Mouse (Mus musculus): ENCODE results near the gene Grik3. TPM values are rescaled to one million over a fixed set of nuclear protein-coding genes. Genes with fewer than 3 reads are reported as not detected.

The Grik3 gene
- total and polyA plus RNA-seq, 3 experiments: under 0.01 TPM; not detected in 2

GRCm38 (mm10) chr4:125571651-125572311, 81.3 kb downstream of the Grik3 start:
- no peaks in the 10 kb centered on the region for H3K36me3 ChIP-seq (ENCODE audit: control insufficient read depth in 1 of 2, insufficient read depth in 2 of 2, low read length in 2 of 2)
- H3K27me3 ChIP-seq (ENCODE audit: control insufficient read depth in 1 of 2, insufficient read depth in 2 of 2, low read length in 2 of 2): no peaks in the 10 kb centered on the region
- no peaks in the 10 kb centered on the region for H3K79me2 ChIP-seq (ENCODE audit: control insufficient read depth, insufficient read depth, low read length, poor library complexity)
- H3K9me3 ChIP-seq (replicated peaks; ENCODE audit: insufficient read depth, low read length): no peaks in the 10 kb centered on the region
- no peak overlapping the region for H3K27ac ChIP-seq (ENCODE audit: control insufficient read depth, low read depth, low read length)
- TF ChIP-seq POLR2A (IDR thresholded peaks at IDR 0.05; ENCODE audit: control insufficient read depth in 1 of 2, insufficient read depth in 1 of 2, low read depth in 1 of 2, low read length in 2 of 2, poor library complexity in 1 of 2): no peak
- no peak for TF ChIP-seq RCOR1 (IDR thresholded peaks at IDR 0.05; ENCODE audit: low read depth, low read length)
- TF ChIP-seq ZC3H11A (IDR thresholded peaks at IDR 0.05; ENCODE audit: low read depth, low read length): no peak
- no peak for TF ChIP-seq NELFE (IDR thresholded peaks at IDR 0.05; ENCODE audit: low read depth, low read length)
- TF ChIP-seq KAT2A (conservative IDR thresholded peaks at IDR 0.05; ENCODE audit: low read depth, low read length): no peak
- TF ChIP-seq POLR2AphosphoS5 (IDR thresholded peaks at IDR 0.05; ENCODE audit: borderline replicate concordance, low read depth, low read length): no peak
- no peak for TF ChIP-seq ZKSCAN1 (IDR thresholded peaks at IDR 0.05; ENCODE audit: low read depth, low read length)
- TF ChIP-seq EP300 (IDR thresholded peaks at IDR 0.05; ENCODE audit: low read depth in 1 of 2, low read length in 2 of 2): no peak
- no peak for TF ChIP-seq BHLHE40 (IDR thresholded peaks at IDR 0.05; ENCODE audit: borderline replicate concordance, low read depth, low read length)
- no peak for TF ChIP-seq NRF1 (IDR thresholded peaks at IDR 0.05; ENCODE audit: insufficient read depth, low read depth, low read length, poor library complexity, severe bottlenecking)
- TF ChIP-seq GATA1 (IDR thresholded peaks at IDR 0.05; ENCODE audit: low read depth, low read length): no peak
- H3K4me3 ChIP-seq (ENCODE audit: control insufficient read depth in 1 of 2, insufficient read depth in 1 of 2, low read depth in 2 of 2, low read length in 2 of 2): no peak overlapping the region
- no peaks in the 10 kb centered on the region for H3K4me1 ChIP-seq (ENCODE audit: control insufficient read depth in 1 of 2, insufficient read depth in 2 of 2, low read length in 2 of 2)
- H3K9ac ChIP-seq (ENCODE audit: control insufficient read depth, low read depth, low read length, poor library complexity, severe bottlenecking): no peak overlapping the region
- DNase-seq (ENCODE audit: low read depth, low spot score): no peak

GRCm38 (mm10) chr4:125572312-125572663, 81.8 kb downstream of the Grik3 start:
- H3K4me1 ChIP-seq (ENCODE audit: control insufficient read depth in 1 of 2, insufficient read depth in 2 of 2, low read length in 2 of 2): no peaks in the 10 kb centered on the region
- no peak for TF ChIP-seq ZMIZ1 (IDR thresholded peaks at IDR 0.05; ENCODE audit: low read depth, low read length)
- TF ChIP-seq USF2 (IDR thresholded peaks at IDR 0.05; ENCODE audit: borderline replicate concordance in 1 of 2, insufficient read depth in 1 of 2, low read depth in 1 of 2, low read length in 2 of 2): no peak
- TF ChIP-seq EP300 (IDR thresholded peaks at IDR 0.05; ENCODE audit: low read depth in 1 of 2, low read length in 2 of 2): no peak
- no peak overlapping the region for H3K4me3 ChIP-seq (ENCODE audit: control insufficient read depth in 1 of 2, insufficient read depth in 1 of 2, low read depth in 2 of 2, low read length in 2 of 2)
- no peaks in the 10 kb centered on the region for H3K79me2 ChIP-seq (ENCODE audit: control insufficient read depth, insufficient read depth, low read length, poor library complexity)
- no peak overlapping the region for H3K27ac ChIP-seq (ENCODE audit: control insufficient read depth, low read depth, low read length)
- no peaks in the 10 kb centered on the region for H3K27me3 ChIP-seq (ENCODE audit: control insufficient read depth in 1 of 2, insufficient read depth in 2 of 2, low read length in 2 of 2)
- DNase-seq (ENCODE audit: low read depth, low spot score): no peak
- no peak overlapping the region for H3K9ac ChIP-seq (ENCODE audit: control insufficient read depth, low read depth, low read length, poor library complexity, severe bottlenecking)
- H3K9me3 ChIP-seq (replicated peaks; ENCODE audit: insufficient read depth, low read length): no peaks in the 10 kb centered on the region
- H3K36me3 ChIP-seq (ENCODE audit: control insufficient read depth in 1 of 2, insufficient read depth in 2 of 2, low read length in 2 of 2): no peaks in the 10 kb centered on the region

GRCm38 (mm10) chr4:125573000-125573399, 82.5 kb downstream of the Grik3 start:
- Histone ChIP-seq H3K9me3 (replicated peaks; ENCODE audit: insufficient read depth, low read length) (no peaks in the 10 kb centered on the region), H3K4me3 (ENCODE audit: control insufficient read depth in 1 of 2, insufficient read depth in 1 of 2, low read depth in 2 of 2, low read length in 2 of 2) (no peak overlapping the region), H3K36me3 (ENCODE audit: control insufficient read depth in 1 of 2, insufficient read depth in 2 of 2, low read length in 2 of 2) (no peaks in the 10 kb centered on the region), H3K4me1 (ENCODE audit: control insufficient read depth in 1 of 2, insufficient read depth in 2 of 2, low read length in 2 of 2) (no peaks in the 10 kb centered on the region), H3K9ac (ENCODE audit: control insufficient read depth, low read depth, low read length, poor library complexity, severe bottlenecking) (no peak overlapping the region), H3K79me2 (ENCODE audit: control insufficient read depth, insufficient read depth, low read length, poor library complexity) (no peaks in the 10 kb centered on the region), H3K27me3 (ENCODE audit: control insufficient read depth in 1 of 2, insufficient read depth in 2 of 2, low read length in 2 of 2) (no peaks in the 10 kb centered on the region), H3K27ac (ENCODE audit: control insufficient read depth, low read depth, low read length) (no peak overlapping the region)
- DNase-seq (ENCODE audit: low read depth, low spot score): no peak
- TF ChIP-seq EP300 (IDR thresholded peaks at IDR 0.05; ENCODE audit: low read depth in 1 of 2, low read length in 2 of 2): no peak
- no peak for TF ChIP-seq USF2 (IDR thresholded peaks at IDR 0.05; ENCODE audit: borderline replicate concordance in 1 of 2, insufficient read depth in 1 of 2, low read depth in 1 of 2, low read length in 2 of 2)
- no peak for TF ChIP-seq MEF2A (IDR thresholded peaks at IDR 0.05; ENCODE audit: extremely low read depth, insufficient replicate concordance, low read depth, low read length, poor library complexity, severe bottlenecking)
- TF ChIP-seq POLR2AphosphoS2 (IDR thresholded peaks at IDR 0.05; ENCODE audit: low read length): no peak
- TF ChIP-seq ZKSCAN1 (IDR thresholded peaks at IDR 0.05; ENCODE audit: low read depth, low read length): no peak
- no peak for TF ChIP-seq TCF12 (IDR thresholded peaks at IDR 0.05; ENCODE audit: low read depth, low read length)
- no peak for TF ChIP-seq MYC (IDR thresholded peaks at IDR 0.05; ENCODE audit: low read depth, low read length)
- no peak for TF ChIP-seq KAT2A (conservative IDR thresholded peaks at IDR 0.05; ENCODE audit: low read depth, low read length)
- TF ChIP-seq HCFC1 (IDR thresholded peaks at IDR 0.05; ENCODE audit: low read depth, low read length): no peak
- TF ChIP-seq E2F4 (IDR thresholded peaks at IDR 0.05; ENCODE audit: borderline replicate concordance, low read depth, low read length): no peak
- TF ChIP-seq TAL1 (IDR thresholded peaks at IDR 0.05; ENCODE audit: low read length): no peak
- no peak for TF ChIP-seq MAZ (IDR thresholded peaks at IDR 0.05; ENCODE audit: low read depth, low read length)
- TF ChIP-seq BHLHE40 (IDR thresholded peaks at IDR 0.05; ENCODE audit: borderline replicate concordance, low read depth, low read length): no peak
- no peak for TF ChIP-seq POLR2AphosphoS5 (IDR thresholded peaks at IDR 0.05; ENCODE audit: borderline replicate concordance, low read depth, low read length)
- no peak for TF ChIP-seq TBP (IDR thresholded peaks at IDR 0.05; ENCODE audit: low read depth, low read length)
- no peak for TF ChIP-seq RAD21 (IDR thresholded peaks at IDR 0.05; ENCODE audit: low read depth, low read length)
- TF ChIP-seq SMC3 (IDR thresholded peaks at IDR 0.05; ENCODE audit: low read depth, low read length): no peak

Measured in MEL (cell line).